In the genomic region with DNA sequence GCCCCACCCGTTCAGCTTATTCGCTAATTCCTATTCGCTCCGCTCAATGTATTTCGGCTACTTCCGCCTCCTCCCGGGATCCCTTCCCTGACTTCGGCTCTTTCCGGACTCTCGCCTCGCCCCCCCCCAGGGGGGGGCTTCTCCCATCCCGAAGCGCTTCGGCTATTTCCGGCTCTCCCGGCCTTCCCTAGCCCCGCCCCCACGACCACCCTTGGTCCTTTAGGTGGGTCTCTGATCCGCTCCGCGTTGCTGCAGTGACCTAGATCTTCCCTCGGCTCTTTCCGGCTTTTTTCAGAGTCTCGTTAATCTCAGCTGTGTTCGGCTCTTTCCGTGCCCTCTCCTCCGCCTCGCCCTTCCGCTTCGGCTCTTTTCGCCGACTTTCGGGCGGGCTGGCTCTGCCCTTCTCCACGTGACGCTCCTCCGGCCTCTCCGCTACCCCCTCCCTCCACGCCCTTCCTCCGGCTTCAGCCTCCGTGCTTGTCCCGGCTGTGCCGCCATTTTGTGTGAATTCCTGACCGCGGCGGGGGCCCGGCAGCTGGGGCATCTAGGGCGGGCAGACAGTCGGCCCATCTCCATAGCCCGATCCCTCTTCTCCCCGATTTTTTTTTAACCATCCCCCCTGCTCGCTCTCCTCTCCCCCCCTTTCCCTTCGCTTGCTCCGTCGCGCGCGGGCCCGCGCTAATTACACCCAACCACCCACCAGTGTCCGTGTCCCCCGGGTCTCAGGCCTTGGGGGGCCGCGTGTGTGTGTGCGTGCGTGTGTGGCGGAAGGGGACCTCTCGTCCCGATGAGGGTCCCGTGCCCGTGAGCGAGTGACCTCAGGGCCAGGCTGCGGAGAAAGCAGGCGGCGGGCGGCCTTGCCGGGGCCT, we compare ENCODE assay signal across 8 mouse cellular contexts. TPM values are rescaled to one million over a fixed set of nuclear protein-coding genes. Genes with fewer than 3 reads are reported as not detected.
DNase-seq lines count a peak whose midpoint lies in the region; ATAC-seq lines count a peak whose summit lies in the region.

No protein-coding gene starts in this region.

- DNase-seq in NIH3T3 (ENCODE audit: low read depth): peak; percentile 99
- peak; percentile 100 for DNase-seq in cerebellum, postnatal 10 days
- peak; percentile 98 to 99 for DNase-seq in frontal cortex, postnatal 10 days (ENCODE audit: low spot score in 2 of 2)
- peak; percentile 97 to 99 for DNase-seq in layer of hippocampus, postnatal 25 days (ENCODE audit: extremely low spot score in 1 of 2, low spot score in 1 of 2)
- peak; percentile 99 for DNase-seq in lung, postnatal 25 days (ENCODE audit: low spot score)
- DNase-seq in retina, embryonic 14.5 days (ENCODE audit: low spot score): peak; percentile 100
- DNase-seq in thymus, postnatal 4 days: peak; percentile 100

- peak overlapping the region; percentile 100 for H3K27ac ChIP-seq in hindbrain, embryonic 12.5 days

- no peaks in the 10 kb centered on the region for H3K9me3 ChIP-seq in hindbrain, embryonic 12.5 days (replicated peaks)

- peaks cover 22% of the 10 kb centered on the region for H3K4me1 ChIP-seq in hindbrain, embryonic 12.5 days

- H3K36me3 ChIP-seq in hindbrain, embryonic 12.5 days: no peaks in the 10 kb centered on the region

- peak overlapping the region; percentile 84 for H3K4me2 ChIP-seq in hindbrain, embryonic 12.5 days (replicated peaks)

- H3K27me3 ChIP-seq in hindbrain, embryonic 12.5 days: no peaks in the 10 kb centered on the region

- under 1% methylated on average over 76 of the region's 77 CpGs for WGBS in hindbrain, embryonic 12.5 days

- peak; percentile 94 for ATAC-seq in hindbrain, embryonic 12.5 days (ENCODE audit: low FRiP score)

- H3K4me3 ChIP-seq in hindbrain, embryonic 12.5 days: peak overlapping the region; percentile 94

- H3K9ac ChIP-seq in hindbrain, embryonic 12.5 days: peak overlapping the region; percentile 100

RNA-seq across cellular contexts. Expression of gene Zc3h4, which starts 0.7 kb away (rescaled TPM):
- polyA plus RNA-seq in hindbrain, embryonic 12.5 days (2016; fragmentation: Nextera tagmentation; extraction: Ambion mirVana): 26.4 and 30.0 TPM in 2 replicates
- total RNA-seq in layer of hippocampus, postnatal 25 days (2021): 10 to 100 TPM; 54.0 to 59.3 TPM

RNA-seq across cellular contexts. Expression of gene Sae1, which starts 12.4 kb away (rescaled TPM):
- polyA plus RNA-seq in hindbrain, embryonic 12.5 days (2016; fragmentation: Nextera tagmentation; extraction: Ambion mirVana): 307 and 311 TPM in 2 replicates
- 100 to 1,000 TPM in 1 of 2 experiments, 10 to 100 TPM in 1; 90.9 to 105 TPM for total RNA-seq in layer of hippocampus, postnatal 25 days (2021)

RNA-seq across cellular contexts. Expression of gene Tmem160, which starts 52.5 kb away (rescaled TPM):
- polyA plus RNA-seq in hindbrain, embryonic 12.5 days (2016; fragmentation: Nextera tagmentation; extraction: Ambion mirVana): 52.6 and 55.9 TPM in 2 replicates
- total RNA-seq in layer of hippocampus, postnatal 25 days (2021): 10 to 100 TPM; 62.5 to 81.2 TPM

Comparison
In these comparisons a context has a peak if more than half of its experiments do, and no peak if none do; other contexts are left out.
1. Peak in every context shown above with its lines: DNase-seq, ATAC-seq, H3K4me3 ChIP-seq and H3K27ac ChIP-seq.